Mouse (Mus musculus): ENCODE data around the gene Mbnl2. TPM values are rescaled to one million over a fixed set of nuclear protein-coding genes. Genes with fewer than 3 reads are reported as not detected.
A peak's percentile ranks its signal among the peaks of the same experiment; 100 is the strongest.

The Mbnl2 gene
- polyA plus RNA-seq, 1 experiment from 2014 or later = 146 TPM

GRCm38 (mm10) chr14:120276343-120277080, 1.0 kb downstream of the Mbnl2 start:
- H3K4me1 ChIP-seq = peaks cover 62% of the 10 kb centered on the region
- WGBS = 1% methylated on average over 10 of the region's 10 CpGs
- H3K9me3 ChIP-seq = no peaks in the 10 kb centered on the region

DNA sequence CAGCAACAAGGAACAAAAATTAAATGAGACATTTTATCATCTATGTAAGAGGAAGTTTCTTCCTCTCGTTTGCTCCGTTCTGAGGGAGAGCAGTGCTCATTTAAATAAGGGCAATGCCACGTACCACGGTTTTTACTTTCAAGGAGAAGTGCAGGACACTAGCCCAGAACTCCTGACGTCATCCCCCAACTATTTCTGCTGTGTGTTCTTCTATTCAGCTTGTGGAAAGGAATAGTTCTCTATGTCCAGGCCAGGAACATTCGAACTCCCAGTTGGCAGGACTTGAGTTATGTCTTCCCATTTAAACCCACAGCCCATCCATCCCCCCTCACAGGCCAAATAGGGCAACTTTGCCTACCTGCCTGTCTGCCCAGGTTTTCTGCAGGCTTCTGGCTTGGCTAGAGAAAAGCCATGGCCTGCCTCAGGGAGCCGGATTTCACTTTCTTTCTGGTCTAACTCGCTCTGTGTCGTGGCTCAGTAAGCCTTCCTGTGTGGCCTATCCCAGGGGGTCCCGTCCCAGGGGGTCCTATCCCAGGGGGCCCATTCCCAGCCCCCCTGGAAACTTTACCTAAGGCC, 1.7 kb downstream of the Mbnl2 start:
- Histone ChIP-seq H3K9ac (peak overlapping the region; percentile 85), H3K27me3 (no peaks in the 10 kb centered on the region), H3K4me3 (peak overlapping the region; percentile 74), H3K9me3 (no peaks in the 10 kb centered on the region), H3K36me3 (0 out of 2 replicates have a peak, but pooled peaks cover 4% of the 10 kb centered on the region), H3K4me1 (peaks cover 68% of the 10 kb centered on the region), H3K27ac (peak overlapping the region; percentile 98), H3K4me2 (peak overlapping the region; percentile 95)
- no peak for ATAC-seq (ENCODE audit: insufficient number of reproducible peaks, insufficient read depth, low FRiP score, low TSS enrichment, low read depth)
- WGBS = 4% methylated on average over 10 of the region's 10 CpGs

More at GRCm38 (mm10) chr14:120276343-120277080, 1.0 kb downstream of the Mbnl2 start:
- H3K4me2 ChIP-seq = peak overlapping the region; percentile 95
- H3K27me3 ChIP-seq = no peaks in the 10 kb centered on the region
- peak overlapping the region; percentile 98 for H3K27ac ChIP-seq
- peak overlapping the region; percentile 74 for H3K4me3 ChIP-seq
- H3K9ac ChIP-seq = peak overlapping the region; percentile 85
- no peak for ATAC-seq (ENCODE audit: insufficient number of reproducible peaks, insufficient read depth, low FRiP score, low TSS enrichment, low read depth)
- 0 out of 2 replicates have a peak, but pooled peaks cover 3% of the 10 kb centered on the region for H3K36me3 ChIP-seq

- peak overlapping the region; percentile 98 for H3K27ac ChIP-seq
- H3K36me3 ChIP-seq = 0 out of 2 replicates have a peak, but pooled peaks cover 4% of the 10 kb centered on the region
- peak overlapping the region; percentile 85 for H3K9ac ChIP-seq
- H3K4me1 ChIP-seq = peaks cover 68% of the 10 kb centered on the region
- ATAC-seq (ENCODE audit: insufficient number of reproducible peaks, insufficient read depth, low FRiP score, low TSS enrichment, low read depth) = no peak
- peak overlapping the region; percentile 95 for H3K4me2 ChIP-seq
- no peaks in the 10 kb centered on the region for H3K9me3 ChIP-seq
- 10% methylated on average over 21 of the region's 21 CpGs for WGBS
- peak overlapping the region; percentile 74 for H3K4me3 ChIP-seq
- H3K27me3 ChIP-seq = no peaks in the 10 kb centered on the region
Observed at GRCm38 (mm10) chr14:120278290-120279244, 3.1 kb downstream of the Mbnl2 start.

DNA sequence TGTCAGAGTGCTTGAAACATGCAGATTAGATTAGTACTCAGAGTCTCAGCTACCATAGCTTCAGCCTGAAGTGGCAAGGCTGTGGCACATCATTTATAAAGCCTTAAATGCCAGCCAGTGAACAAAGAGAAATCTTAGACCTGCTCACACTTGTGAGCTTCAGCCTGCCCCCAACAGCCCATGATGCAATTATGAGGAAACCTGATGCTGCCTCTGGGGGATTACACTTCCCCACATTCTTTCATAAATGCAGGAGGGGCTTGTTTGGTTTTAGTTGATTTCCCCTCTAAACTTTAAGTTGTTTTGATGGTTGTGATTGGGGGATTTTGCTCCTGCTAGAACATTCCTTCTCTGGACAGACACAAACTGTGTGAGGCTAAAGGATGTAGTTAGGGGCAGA, 4.7 kb downstream of the Mbnl2 start:
- H3K4me1 ChIP-seq = peaks cover 72% of the 10 kb centered on the region
- no peak for ATAC-seq (ENCODE audit: insufficient number of reproducible peaks, insufficient read depth, low FRiP score, low TSS enrichment, low read depth)
- peaks cover 4% of the 10 kb centered on the region; the same call in 1 of the 2 replicates for H3K36me3 ChIP-seq
- H3K27me3 ChIP-seq = no peaks in the 10 kb centered on the region
- H3K4me3 ChIP-seq = peak overlapping the region; percentile 74
- H3K9ac ChIP-seq = 0 out of 2 replicates have a peak overlapping the region, but pooled peaks have one; percentile 47
- no peaks in the 10 kb centered on the region for H3K9me3 ChIP-seq
- H3K27ac ChIP-seq = peak overlapping the region; percentile 98
- H3K4me2 ChIP-seq = peak overlapping the region; percentile 95

GRCm38 (mm10) chr14:120283787-120284186, 8.3 kb downstream of the Mbnl2 start:
- peaks cover 10% of the 10 kb centered on the region for H3K36me3 ChIP-seq
- H3K4me1 ChIP-seq = peaks cover 92% of the 10 kb centered on the region
- no peak overlapping the region for H3K4me2 ChIP-seq
- no peak for ATAC-seq (ENCODE audit: insufficient number of reproducible peaks, insufficient read depth, low FRiP score, low TSS enrichment, low read depth)
- 70% methylated on average over 8 of the region's 8 CpGs for WGBS
- no peaks in the 10 kb centered on the region for H3K9me3 ChIP-seq
- no peak overlapping the region for H3K27ac ChIP-seq
- H3K9ac ChIP-seq = no peak overlapping the region
- H3K27me3 ChIP-seq = no peaks in the 10 kb centered on the region
- H3K4me3 ChIP-seq = no peak overlapping the region

DNA sequence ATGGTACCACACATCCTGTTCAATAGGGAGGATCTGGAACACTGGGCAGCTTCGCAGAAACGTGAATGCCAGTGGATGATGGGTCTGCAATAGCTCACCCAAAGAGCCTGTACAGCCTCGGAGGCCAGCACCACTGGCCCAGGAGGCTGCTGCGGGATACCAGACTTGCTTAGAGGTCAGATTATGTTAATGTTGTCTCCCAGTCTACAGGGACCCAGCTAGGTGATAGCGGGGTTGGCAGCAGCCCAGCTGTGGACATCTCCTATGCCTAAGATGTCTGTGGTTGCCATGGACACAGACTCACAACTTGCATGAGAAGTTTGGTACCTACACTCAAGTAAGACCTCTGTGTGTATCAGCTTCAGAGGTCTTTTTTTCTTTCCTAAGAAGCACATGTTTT, 9.0 kb downstream of the Mbnl2 start:
- peaks cover 10% of the 10 kb centered on the region for H3K36me3 ChIP-seq
- no peaks in the 10 kb centered on the region for H3K27me3 ChIP-seq
- no peak overlapping the region for H3K27ac ChIP-seq
- H3K9ac ChIP-seq = no peak overlapping the region
- ATAC-seq (ENCODE audit: insufficient number of reproducible peaks, insufficient read depth, low FRiP score, low TSS enrichment, low read depth) = no peak
- peaks cover 92% of the 10 kb centered on the region for H3K4me1 ChIP-seq
- H3K9me3 ChIP-seq = no peaks in the 10 kb centered on the region
- WGBS = 76% methylated on average over 5 of the region's 5 CpGs
- no peak overlapping the region for H3K4me3 ChIP-seq
- no peak overlapping the region for H3K4me2 ChIP-seq

GRCm38 (mm10) chr14:120287121-120287986, 11.9 kb downstream of the Mbnl2 start:
- Histone ChIP-seq H3K27ac (peak overlapping the region; percentile 86), H3K27me3 (no peaks in the 10 kb centered on the region), H3K9ac (peak overlapping the region; percentile 57), H3K4me1 (peaks cover 90% of the 10 kb centered on the region), H3K4me2 (peak overlapping the region; percentile 34), H3K4me3 (peak overlapping the region; percentile 9; the same call in 1 of the 2 replicates), H3K9me3 (no peaks in the 10 kb centered on the region), H3K36me3 (peaks cover 19% of the 10 kb centered on the region)
- WGBS = 24% methylated on average over 21 of the region's 21 CpGs
- ATAC-seq (ENCODE audit: insufficient number of reproducible peaks, insufficient read depth, low FRiP score, low TSS enrichment, low read depth) = no peak

- Histone ChIP-seq H3K4me1 (peaks cover 92% of the 10 kb centered on the region), H3K4me2 (peak overlapping the region; percentile 34), H3K27ac (peak overlapping the region; percentile 86), H3K9me3 (no peaks in the 10 kb centered on the region), H3K4me3 (no peak overlapping the region), H3K9ac (peak overlapping the region; percentile 57; the same call in 1 of the 2 replicates), H3K36me3 (peaks cover 19% of the 10 kb centered on the region), H3K27me3 (no peaks in the 10 kb centered on the region)
- no peak for ATAC-seq (ENCODE audit: insufficient number of reproducible peaks, insufficient read depth, low FRiP score, low TSS enrichment, low read depth)
Observed at GRCm38 (mm10) chr14:120287987-120288275, 12.5 kb downstream of the Mbnl2 start.

DNA sequence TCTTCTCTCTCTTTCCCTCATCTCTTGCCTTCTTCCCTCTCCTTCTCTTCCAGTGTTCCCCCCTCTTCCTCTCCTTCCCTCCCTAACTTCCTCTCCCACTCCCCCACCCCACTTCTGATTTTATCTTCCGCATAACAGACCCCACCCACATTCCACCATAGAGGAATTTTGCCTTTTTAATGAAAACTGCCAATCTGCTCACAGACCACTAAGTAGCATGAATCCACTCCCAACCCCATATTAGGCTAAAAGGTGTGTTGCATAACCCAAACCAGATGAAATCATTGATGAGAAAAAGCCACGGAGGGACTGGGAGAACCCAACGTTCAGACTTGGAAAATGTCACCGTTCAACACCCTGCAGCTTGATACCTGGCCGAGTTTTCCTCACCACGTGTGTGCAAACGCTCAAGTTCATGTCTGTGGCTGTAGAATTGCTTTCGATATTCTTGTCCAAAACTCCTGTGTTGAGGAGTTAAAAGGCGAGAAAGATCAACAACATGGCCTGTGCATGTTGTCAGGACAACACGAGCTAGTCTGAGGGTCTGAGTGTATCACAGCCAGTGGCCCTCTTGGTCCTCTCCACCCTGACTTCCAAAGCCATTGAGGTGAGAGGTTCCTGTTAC, 13.0 kb downstream of the Mbnl2 start:
- H3K36me3 ChIP-seq = peaks cover 19% of the 10 kb centered on the region
- no peaks in the 10 kb centered on the region for H3K9me3 ChIP-seq
- no peaks in the 10 kb centered on the region for H3K27me3 ChIP-seq
- peak overlapping the region; percentile 86 for H3K27ac ChIP-seq
- no peak for ATAC-seq (ENCODE audit: insufficient number of reproducible peaks, insufficient read depth, low FRiP score, low TSS enrichment, low read depth)
- peaks cover 92% of the 10 kb centered on the region for H3K4me1 ChIP-seq
- H3K4me3 ChIP-seq = no peak overlapping the region
- peak overlapping the region; percentile 32 for H3K4me2 ChIP-seq
- no peak overlapping the region for H3K9ac ChIP-seq
- WGBS = 33% methylated on average over 10 of the region's 10 CpGs

- no peak for ATAC-seq (ENCODE audit: insufficient number of reproducible peaks, insufficient read depth, low FRiP score, low TSS enrichment, low read depth)
- WGBS = 24% methylated on average over 9 of the region's 9 CpGs
- peak overlapping the region; percentile 86 for H3K27ac ChIP-seq
- no peak overlapping the region for H3K4me3 ChIP-seq
- no peaks in the 10 kb centered on the region for H3K9me3 ChIP-seq
- peaks cover 19% of the 10 kb centered on the region for H3K36me3 ChIP-seq
- peaks cover 91% of the 10 kb centered on the region for H3K4me1 ChIP-seq
- H3K9ac ChIP-seq = no peak overlapping the region
- peak overlapping the region; percentile 32 for H3K4me2 ChIP-seq
- H3K27me3 ChIP-seq = no peaks in the 10 kb centered on the region
Observed at GRCm38 (mm10) chr14:120289065-120289464, 13.6 kb downstream of the Mbnl2 start.
